Mouse (Mus musculus) NIH3T3 (cell line): ENCODE measurements at regions not wholly inside any gene's neighbourhood (a gene's known extent, or its start where the extent isn't known, plus 50 kb on each side); places are given as distances from the start of the nearest gene placed in this dataset.
"Not testable (repeated sequence)": the region's sequence is repeated elsewhere in the genome, so short reads cannot be mapped to it uniquely, and the experiment has no call there.

Experiments used
- DNase-seq: peaks from one replicate; pipeline ENCODE4 v3.0.0-alpha.2; 2012; ENCODE audit warnings: low read depth

DNA sequence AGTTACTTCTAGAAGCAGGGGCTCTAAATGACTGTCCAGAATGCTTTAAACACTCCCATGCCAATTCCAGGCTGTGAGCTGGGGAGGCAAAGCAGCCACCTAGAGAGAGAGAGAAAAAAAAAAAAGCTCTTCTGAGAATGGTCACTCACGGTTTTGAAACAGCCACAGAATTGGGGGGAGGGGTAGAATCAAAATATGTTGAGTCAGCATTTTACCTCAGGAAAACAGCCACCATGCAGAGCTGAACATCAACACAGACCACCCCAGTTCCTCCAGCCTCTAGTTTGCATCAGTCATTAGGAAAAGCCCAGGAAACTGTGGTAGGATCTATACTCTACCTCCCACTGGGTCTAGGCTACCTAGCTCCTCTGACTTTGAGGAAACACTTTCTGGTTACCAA, 124.1 kb upstream of the Gm5150 start:
- no peak for DNase-seq

DNA sequence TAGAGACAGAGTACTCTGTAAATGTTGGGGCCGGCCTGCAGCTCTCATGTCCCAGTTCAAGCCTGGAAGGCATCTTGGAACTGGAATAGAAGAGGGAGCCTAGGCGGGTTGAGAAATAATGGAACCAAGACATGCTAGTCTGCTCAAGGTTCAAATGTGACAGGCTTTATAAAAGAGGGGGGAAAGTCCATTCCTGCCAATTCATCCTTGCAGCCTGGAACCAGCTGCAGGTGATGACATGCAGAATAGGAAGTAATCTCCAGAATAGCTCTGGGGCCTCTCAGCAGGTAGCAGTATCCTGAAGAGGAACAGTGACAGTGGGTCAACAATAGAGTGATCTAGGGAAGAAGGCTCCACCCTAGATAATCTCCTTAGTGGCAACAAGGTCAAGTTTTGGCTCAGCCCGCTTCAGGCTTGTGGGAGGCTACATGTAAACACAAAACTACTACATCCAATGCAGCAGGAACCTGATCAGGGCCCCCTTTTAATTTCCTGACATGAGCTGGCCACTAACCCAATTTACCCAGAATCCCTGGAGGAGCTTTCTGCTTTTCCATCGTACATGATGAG, 119.2 kb upstream of the Gm5150 start:
- DNase-seq: not testable (repeated sequence)

DNA sequence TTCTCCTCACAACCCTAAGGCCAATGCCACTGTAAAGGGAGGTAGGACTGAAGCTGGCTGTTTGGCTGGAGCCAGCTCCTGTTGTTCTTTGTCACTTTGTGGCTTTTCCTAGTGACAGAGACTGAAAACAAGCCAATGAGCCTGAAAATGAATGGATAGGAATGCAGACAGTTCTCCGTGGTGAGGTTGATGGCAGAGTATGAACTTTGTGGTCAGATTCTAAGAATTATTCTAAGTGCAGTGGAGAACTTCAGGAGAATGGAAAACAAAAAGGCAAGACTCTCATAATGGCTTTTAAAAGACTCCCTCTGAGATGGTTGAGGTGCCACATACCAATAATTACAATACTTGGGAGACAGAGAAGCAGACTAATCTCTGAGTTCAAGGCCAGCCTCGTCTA, 109.7 kb upstream of the Gm5150 start:
- DNase-seq: no peak

DNA sequence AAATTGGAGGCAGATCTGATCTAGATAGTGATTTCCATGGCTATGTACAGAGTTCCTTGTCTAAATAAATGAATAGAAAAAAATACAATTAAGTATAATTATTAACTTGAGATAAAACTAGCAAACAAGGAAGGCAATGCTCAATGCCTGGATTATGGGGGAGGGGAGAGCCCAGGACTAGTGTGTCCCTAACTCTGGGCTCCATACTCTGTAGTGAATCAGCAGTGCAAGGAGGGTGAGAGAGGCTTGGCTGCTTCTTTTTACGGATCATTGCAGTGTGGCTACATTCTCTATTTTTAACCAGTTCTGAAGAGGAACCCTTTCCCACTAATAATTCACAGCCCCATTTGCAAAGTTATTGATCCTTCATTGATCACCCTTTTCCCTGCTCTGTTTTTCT, 101.3 kb upstream of the Gm5150 start:
- no peak for DNase-seq

DNA sequence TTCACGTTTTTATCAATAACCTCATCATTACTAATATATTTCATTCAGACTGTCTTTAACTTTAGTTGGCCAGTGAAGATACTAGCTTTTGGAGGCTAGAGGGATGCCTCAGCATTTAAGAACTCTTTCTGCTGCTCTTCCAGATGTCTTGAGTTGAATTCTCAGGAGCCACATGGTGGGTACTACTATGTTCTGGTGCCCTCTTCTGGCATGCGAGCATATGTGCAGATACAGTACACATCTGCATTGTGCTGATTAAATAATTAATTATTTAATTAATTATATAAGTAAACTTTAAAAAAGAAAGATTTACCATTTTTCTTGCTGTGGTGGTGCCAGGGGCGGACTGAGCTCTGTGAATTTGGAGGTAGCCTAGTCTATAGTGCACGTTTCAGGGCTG, 98.8 kb upstream of the Gm5150 start:
- peak; percentile 9 for DNase-seq

DNA sequence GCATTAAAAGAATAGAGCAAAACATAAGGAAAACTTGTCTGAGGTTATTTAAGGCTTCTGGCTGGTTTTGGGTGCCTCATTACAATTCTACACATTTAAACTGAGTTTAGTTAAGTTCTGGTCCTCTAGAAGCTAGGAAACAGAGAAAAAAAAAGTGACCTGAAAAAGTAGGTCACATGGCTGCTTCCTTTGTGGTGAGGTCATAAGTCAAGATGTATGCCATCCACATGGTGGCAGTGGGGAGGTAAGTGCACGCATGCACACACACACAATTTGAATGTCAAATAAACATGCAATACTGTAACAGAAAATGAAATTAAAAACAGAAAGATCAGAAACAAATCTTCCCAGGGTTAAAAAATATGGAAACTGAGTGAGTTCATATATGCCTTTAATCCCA, 96.9 kb upstream of the Gm5150 start:
- DNase-seq: no peak

DNA sequence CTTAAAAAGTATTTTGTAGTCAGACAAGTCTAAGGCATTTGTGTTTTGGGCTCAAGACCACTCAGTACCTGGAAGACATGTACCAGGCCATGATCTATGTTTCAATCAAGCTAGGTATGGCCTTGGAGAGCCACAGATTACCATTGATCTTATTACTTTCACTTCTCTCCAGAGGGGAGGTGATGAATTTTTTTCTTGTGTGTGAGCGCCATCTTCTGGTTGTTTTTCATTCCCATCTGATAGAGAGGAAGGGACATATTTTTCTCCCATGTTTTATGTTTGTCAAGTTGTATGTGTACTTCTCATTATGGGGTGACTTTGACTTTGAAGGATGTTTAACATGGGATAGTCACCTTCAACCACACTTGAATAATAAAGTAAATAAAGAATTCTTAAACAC, 80.3 kb upstream of the Gm5150 start:
- peak; percentile 74 for DNase-seq

DNA sequence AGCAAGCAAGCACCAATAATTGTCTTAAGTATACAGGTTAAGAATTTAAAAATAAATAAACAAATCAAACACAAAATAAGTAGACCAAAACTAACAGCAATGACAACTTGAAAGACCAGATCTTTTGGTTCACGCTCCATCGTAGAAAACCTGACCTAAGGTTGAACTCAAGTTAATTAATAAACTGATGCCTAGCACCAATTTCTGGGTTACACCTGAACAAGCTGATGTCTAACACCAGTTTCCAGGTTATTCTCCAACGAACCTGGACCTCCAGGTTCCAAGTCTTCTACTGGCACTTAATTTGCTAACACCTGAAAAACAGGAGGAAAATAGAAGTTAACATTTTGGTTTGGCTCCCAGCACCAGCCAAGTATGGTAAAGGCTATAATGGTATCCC, 79.1 kb upstream of the Gm5150 start:
- DNase-seq: no peak

DNA sequence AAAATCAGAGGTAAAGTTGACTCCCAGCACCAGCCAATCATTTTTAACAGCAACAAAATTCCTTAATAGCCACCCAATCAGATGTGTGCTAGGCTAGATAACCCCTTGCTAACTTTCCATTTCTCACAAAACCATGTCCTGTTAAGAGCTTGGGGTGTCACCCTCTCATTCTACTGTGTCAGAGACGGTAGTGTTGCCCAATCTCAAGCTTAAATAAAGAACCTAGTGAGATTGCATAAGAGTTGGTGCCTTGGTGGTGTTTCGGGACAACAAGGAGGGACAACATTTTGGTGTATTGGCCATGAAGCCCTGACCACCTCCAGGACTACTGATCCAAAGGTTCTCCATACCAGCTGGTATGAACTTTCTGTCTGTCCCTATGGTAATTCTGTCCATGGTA, 72.9 kb upstream of the Gm5150 start:
- no peak for DNase-seq

DNA sequence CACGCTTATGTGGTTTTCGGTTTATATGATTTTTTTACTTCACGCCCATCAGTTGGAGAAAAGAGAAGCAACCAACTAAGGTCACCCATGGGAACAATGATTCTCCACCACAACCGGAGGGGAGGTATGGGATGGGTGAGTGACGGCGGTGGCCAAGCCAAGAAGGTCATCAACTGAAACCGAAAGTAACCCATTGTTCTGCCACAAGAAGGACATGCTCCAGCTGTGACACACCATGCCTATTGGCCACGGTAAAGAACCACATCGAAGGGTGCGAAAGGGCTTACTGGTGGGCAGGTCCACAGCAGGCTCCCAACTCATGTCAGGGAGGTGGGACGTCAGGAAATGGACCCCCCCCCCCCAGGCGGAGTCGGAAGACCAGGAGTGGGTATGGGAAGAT, 65.7 kb upstream of the Gm5150 start:
- DNase-seq: no peak

DNA sequence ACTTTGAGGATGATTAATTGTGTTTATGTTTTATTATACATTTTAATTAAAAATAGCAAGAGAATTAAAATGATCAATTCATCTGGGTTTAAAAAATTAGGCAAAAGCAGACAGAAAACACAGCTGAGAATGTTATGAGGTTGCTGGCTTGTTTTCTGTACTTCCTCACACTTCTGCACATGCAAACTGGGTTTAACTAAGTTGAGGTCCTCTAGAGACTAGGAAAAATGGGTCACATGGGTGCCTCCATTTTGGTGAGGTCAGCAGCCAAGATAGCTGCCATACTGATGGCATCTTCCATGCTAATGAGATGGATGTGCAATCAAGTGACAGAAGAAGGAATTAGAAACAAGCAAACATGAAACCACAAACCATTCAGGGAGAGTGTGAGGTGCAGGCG, 64.7 kb upstream of the Gm5150 start:
- no peak for DNase-seq

DNA sequence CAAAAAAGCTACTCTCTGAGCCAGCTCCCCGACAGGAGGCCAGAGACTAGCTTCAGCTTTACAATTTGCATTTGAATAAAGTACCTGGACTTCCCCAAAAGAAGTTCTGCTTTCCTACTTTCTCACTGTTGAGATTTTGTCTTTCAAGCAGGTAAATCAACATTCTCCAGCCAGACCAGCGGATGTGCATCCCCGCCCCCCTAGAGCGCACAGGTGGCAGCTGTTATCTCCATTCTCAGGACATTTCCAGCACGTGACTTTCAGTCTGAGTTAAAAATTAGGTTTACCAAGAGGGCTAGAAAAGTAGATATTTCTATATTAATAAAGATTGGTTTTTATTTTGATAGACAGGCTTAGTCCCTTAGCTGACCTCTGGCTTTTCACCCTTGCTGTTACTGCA, 51.5 kb upstream of the Gm5150 start:
- DNase-seq: not testable (repeated sequence)
